In the genomic region with DNA sequence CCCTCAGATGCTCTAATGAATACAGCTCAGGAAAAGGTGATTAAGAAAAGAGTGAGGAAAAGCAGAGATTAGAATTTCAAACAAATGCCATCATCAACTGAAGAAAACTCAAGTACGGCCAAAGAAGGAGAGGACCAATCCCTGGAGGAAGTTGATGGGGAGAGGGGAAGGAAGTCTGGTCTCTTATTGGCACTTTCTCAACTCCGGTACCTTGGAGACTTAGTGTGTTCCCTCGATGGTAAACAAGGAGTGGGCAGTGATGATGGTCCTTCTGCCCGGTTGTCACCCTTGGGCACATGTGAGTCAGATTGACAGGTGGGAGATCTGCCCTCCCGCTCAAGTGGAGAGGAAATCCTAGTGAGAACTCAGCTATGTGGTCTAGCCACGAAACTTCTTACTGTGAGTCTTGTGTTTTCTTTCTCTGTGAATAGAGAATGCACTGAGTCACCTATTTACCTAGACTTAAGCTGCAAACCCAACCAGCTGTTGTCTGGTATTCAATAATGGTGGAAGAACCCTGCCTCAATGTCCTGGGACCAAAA, we compare ENCODE assay signal across 35 mouse cellular contexts. TPM values are rescaled to one million over a fixed set of nuclear protein-coding genes. Genes with fewer than 3 reads are reported as not detected.
DNase-seq lines count a peak whose midpoint lies in the region; ATAC-seq and TF ChIP-seq lines count a peak whose summit lies in the region.
"Had no signal": no experiment of that assay in that cellular context is flagged by ENCODE, and none has a peak within 500 bp of the region (broad histone marks: within the 10 kb centered on the region; RNA-seq: fewer than 3 reads in every experiment).

No protein-coding gene starts in this region.

- ATAC-seq in heart, embryonic 15.5 days (replicated peaks; ENCODE audit: insufficient number of reproducible peaks, insufficient read depth, low FRiP score, low read depth): no peak
- peak; percentile 27 for ATAC-seq in Patski
- ATAC-seq: forebrain, embryonic 16.5 days; hindbrain, postnatal 0 days; intestine, embryonic 15.5 days; midbrain, embryonic 16.5 days had no signal

- H3K4me1 ChIP-seq in heart, embryonic 15.5 days (replicated peaks): peaks cover 29% of the 10 kb centered on the region
- peaks cover 4% of the 10 kb centered on the region for H3K4me1 ChIP-seq in lung, adult 2 months (ENCODE audit: control insufficient read depth, insufficient read depth, low read length)

- H3K9me3 ChIP-seq in heart, embryonic 15.5 days (replicated peaks): no peaks in the 10 kb centered on the region
- H3K9me3 ChIP-seq: embryonic facial prominence, embryonic 12.5 days; hindbrain, embryonic 12.5 days; intestine, embryonic 15.5 days; lung, embryonic 15.5 days; neural tube, embryonic 12.5 days had no signal

- DNase-seq in heart, adult 8-10 months (ENCODE audit: low spot score): no peak
- DNase-seq in lung, postnatal 36 days: peak; percentile 16
- DNase-seq in lung, adult 2 months: no peak
- peak; percentile 76 for DNase-seq in Patski (ENCODE audit: low read depth, low spot score)
- DNase-seq in embryo, embryonic 10.5 days (ENCODE audit: low spot score): no peak
- DNase-seq in yolk sac, embryonic 10.5 days (ENCODE audit: low spot score): no peak
- DNase-seq: adrenal gland, postnatal 10 days; B cell, adult 2 months; cerebellum, adult 11 months; cerebellum, adult 9-10 months; cerebellum, postnatal 36 days; embryo, embryonic 11 days; gastrocnemius, adult 2 months; gastrocnemius, postnatal 36 days; heart, adult 2 months; heart, postnatal 10 days; kidney, adult 9 months; kidney, postnatal 10 days; layer of hippocampus, adult 9-11 months; liver; right cerebral cortex, adult 18-20 months; thymus, adult 2 months; thymus, postnatal 36 days had no signal

- WGBS in heart, embryonic 15.5 days: 60% methylated on average over 6 of the region's 6 CpGs
- whole genome bisulfite sequencing in lung, adult 2 months: 40% methylated on average over 6 of the region's 6 CpGs

- POLR2A ChIA-PET in Patski (lab: Charles Lee): interaction anchor here (0.9 to 2.9 kb wide), 6 partner anchors 12 to 242 kb away, joined by 3 to 19 read pairs (median 5); partner anchors contain the start of genes Ccn1 and Ddah1

- H3K27me3 ChIP-seq in heart, embryonic 15.5 days: no peaks in the 10 kb centered on the region
- no peaks in the 10 kb centered on the region for H3K27me3 ChIP-seq in Patski
- H3K27me3 ChIP-seq: CH12.LX; embryonic facial prominence, embryonic 12.5 days; hindbrain, embryonic 12.5 days; intestine, embryonic 15.5 days; lung, embryonic 15.5 days; neural tube, embryonic 12.5 days had no signal

- no peak overlapping the region for H3K4me2 ChIP-seq in heart, embryonic 15.5 days
- H3K4me2 ChIP-seq: embryonic facial prominence, embryonic 12.5 days; hindbrain, embryonic 12.5 days; intestine, embryonic 15.5 days; lung, embryonic 15.5 days; neural tube, embryonic 12.5 days had no signal

- no peak for TF ChIP-seq CTCF in lung, adult 2 months (IDR thresholded peaks at IDR 0.05; ENCODE audit: insufficient read depth, low read length)
- no peak for TF ChIP-seq CTCF in Patski (IDR thresholded peaks at IDR 0.05)

- in situ Hi-C loops in Patski (cut with MboI; ENCODE audit: low pct_unique_long_range_greater_than_20kb): loop anchor here (5.0 kb wide), 1 partner anchor 125 kb away; no protein-coding TSS in a partner anchor

- peak overlapping the region; percentile 13; the same call in 1 of the 2 replicates for H3K27ac ChIP-seq in heart, embryonic 15.5 days
- H3K27ac ChIP-seq: embryonic facial prominence, embryonic 12.5 days; gastrocnemius, adult 2 months; heart, adult 2 months; hindbrain, embryonic 12.5 days; hindbrain, postnatal 0 days; intestine, embryonic 15.5 days; liver, embryonic 14.5 days; lung, embryonic 15.5 days; neural tube, embryonic 12.5 days had no signal

- TF ChIP-seq POLR2A in lung, adult 2 months (IDR thresholded peaks at IDR 0.05; ENCODE audit: borderline replicate concordance, extremely low read depth, low read depth, low read length): no peak

- no peaks in the 10 kb centered on the region for H3K36me3 ChIP-seq in heart, embryonic 15.5 days
- H3K36me3 ChIP-seq: embryonic facial prominence, embryonic 12.5 days; hindbrain, embryonic 12.5 days; intestine, embryonic 15.5 days; lung, embryonic 15.5 days; neural tube, embryonic 12.5 days had no signal

- no peak overlapping the region for H3K4me3 ChIP-seq in heart, embryonic 15.5 days
- H3K4me3 ChIP-seq in lung, adult 2 months (replicated peaks; ENCODE audit: extremely low read depth, low read depth, low read length): no peak overlapping the region
- H3K4me3 ChIP-seq: embryonic facial prominence, embryonic 12.5 days; erythroblast, embryonic 14.5 days; gastrocnemius, adult 2 months; heart, adult 2 months; hindbrain, embryonic 12.5 days; intestine, embryonic 15.5 days; lung, embryonic 15.5 days; neural tube, embryonic 12.5 days had no signal

- CTCF ChIA-PET in Patski (lab: Charles Lee): interaction anchor here (0.8 to 2.1 kb wide), 7 partner anchors 9 to 273 kb away, joined by 3 to 7 read pairs (median 5); no protein-coding TSS in a partner anchor

- no peak overlapping the region for H3K9ac ChIP-seq in heart, embryonic 15.5 days
- H3K9ac ChIP-seq: embryonic facial prominence, embryonic 12.5 days; hindbrain, embryonic 12.5 days; intestine, embryonic 15.5 days; liver, embryonic 14.5 days; lung, embryonic 15.5 days; neural tube, embryonic 12.5 days had no signal

RNA-seq across cellular contexts. Expression of gene Bcl10, which starts 35.1 kb away (rescaled TPM):
- polyA plus RNA-seq in heart, embryonic 15.5 days (2015; fragmentation: Nextera tagmentation; extraction: Ambion mirVana): 38.2 and 38.5 TPM in 2 replicates
- total RNA-seq in heart, adult 8-10 months (2022): 10 to 100 TPM; 14.9 to 17.6 (median 16.5) TPM
- polyA plus RNA-seq in lung, adult 2 months (2012; rRNA removed): 8.4 and 13.5 TPM in 2 replicates
- polyA plus RNA-seq in Patski (2021): 51.4 TPM

RNA-seq across cellular contexts. Expression of gene 2410004B18Rik, which starts 50.3 kb away (rescaled TPM):
- polyA plus RNA-seq in heart, embryonic 15.5 days (2015; fragmentation: Nextera tagmentation; extraction: Ambion mirVana): 39.3 and 45.4 TPM in 2 replicates
- 10 to 100 TPM; 13.2 to 21.6 (median 18.0) TPM for total RNA-seq in heart, adult 8-10 months (2022)
- polyA plus RNA-seq in lung, adult 2 months (2012; rRNA removed): 13.6 and 16.8 TPM in 2 replicates
- 44.8 TPM for polyA plus RNA-seq in Patski (2021)

Comparison
In these comparisons a context has a peak if more than half of its experiments do, and no peak if none do; other contexts are left out.
1. DNase-seq: peak in lung, postnatal 36 days (single experiment) and Patski (single experiment); none in heart, adult 8-10 months (single experiment), lung, adult 2 months (single experiment), embryo, embryonic 10.5 days (single experiment) and yolk sac, embryonic 10.5 days (single experiment).